Mouse (Mus musculus): ENCODE measurements around the gene Nckap5. TPM values are rescaled to one million over a fixed set of nuclear protein-coding genes. Genes with fewer than 3 reads are reported as not detected.
"Not testable (repeated sequence)": the region's sequence is repeated elsewhere in the genome, so short reads cannot be mapped to it uniquely, and the experiment has no call there.

Gene Nckap5
- total and polyA plus RNA-seq, 3 experiments, result not detected

DNA sequence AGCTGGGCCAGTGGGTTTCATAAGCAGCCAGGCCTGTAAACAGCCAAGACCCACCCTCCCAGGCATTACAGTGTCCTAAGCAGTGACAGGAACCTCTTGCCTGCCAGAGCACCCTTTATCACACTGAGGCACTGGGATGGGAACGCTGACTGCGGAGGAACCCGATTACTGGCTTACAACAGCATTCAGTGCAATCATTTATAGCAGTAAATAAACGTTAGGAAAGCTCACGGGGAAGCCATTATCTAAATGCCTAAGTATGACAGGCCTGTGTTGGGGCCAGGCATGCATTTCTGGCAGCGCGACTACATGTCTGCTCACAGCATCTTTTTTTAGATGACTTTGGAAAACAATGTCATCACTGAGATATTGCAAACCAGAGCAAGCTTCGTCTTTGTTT is 28.9 kb downstream of the Nckap5 start:
- Histone ChIP-seq H3K9ac (ENCODE audit: insufficient read depth, low read depth) (no peak overlapping the region), H3K4me1 (ENCODE audit: control insufficient read depth in 1 of 2, insufficient read depth in 2 of 2) (no peaks in the 10 kb centered on the region), H3K36me3 (replicated peaks in 1 of 2; ENCODE audit: control insufficient read depth in 1 of 2, insufficient read depth in 1 of 2, low read length in 1 of 2) (no peaks in the 10 kb centered on the region), H3K4me3 (replicated peaks in 1 of 3; ENCODE audit: low read depth in 2 of 3, low read length in 2 of 3, poor library complexity in 1 of 3) (no peak overlapping the region), H3K4me2 (ENCODE audit: insufficient read depth, low read depth, poor library complexity, severe bottlenecking) (no peak overlapping the region), H3K27ac (ENCODE audit: insufficient read depth, low read depth) (no peak overlapping the region), H3K79me2 (replicated peaks; ENCODE audit: control insufficient read depth, extremely low read depth, insufficient read depth, poor library complexity, severe bottlenecking) (no peaks in the 10 kb centered on the region), H3K9me3 (replicated peaks; ENCODE audit: low read length) (no peaks in the 10 kb centered on the region), H3K27me3 (replicated peaks) (no peaks in the 10 kb centered on the region)
- no peak for DNase-seq (ENCODE audit: extremely low read depth)
- in situ Hi-C loops (cut with MboI; ENCODE audit: low pct_ligation_motif_present, low pct_unique_long_range_greater_than_20kb, low sequenced_read_pairs) (no loop called here), dilution Hi-C loops (cut with MboI; ENCODE audit: extremely low pct_ligation_motif_present, extremely low pct_unique_long_range_greater_than_20kb, low sequenced_read_pairs) (no loop called here)
- TF ChIP-seq MXI1 (IDR thresholded peaks at IDR 0.05; ENCODE audit: low read depth, low read length), result no peak
- no peak for TF ChIP-seq MAFK (IDR thresholded peaks at IDR 0.05; ENCODE audit: insufficient replicate concordance, low read length)

DNA sequence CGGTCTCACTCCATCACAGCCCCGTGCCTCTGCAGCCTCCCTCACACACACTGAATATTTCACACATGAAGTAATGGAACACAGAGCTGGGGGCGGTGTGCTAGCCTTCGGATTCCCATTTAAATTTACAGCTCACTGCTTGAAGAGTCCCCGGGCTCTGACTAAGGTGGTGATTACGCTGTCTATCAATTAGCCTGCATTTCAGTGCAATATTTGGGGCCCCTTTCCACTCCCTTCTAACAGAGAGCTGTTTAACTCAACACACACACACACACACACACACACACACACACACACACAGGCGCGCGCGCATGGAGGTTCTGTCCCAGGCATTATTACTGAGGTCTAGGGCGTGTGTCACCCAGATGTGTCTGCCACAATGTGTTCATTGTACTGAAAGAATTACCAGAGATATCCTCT is 31.2 kb downstream of the Nckap5 start:
- no peak for TF ChIP-seq RCOR1 (conservative IDR thresholded peaks at IDR 0.05; ENCODE audit: low read depth, low read length)
- no peak for TF ChIP-seq MAFK (IDR thresholded peaks at IDR 0.05; ENCODE audit: insufficient replicate concordance, low read length)
- no peak for TF ChIP-seq ELF1 (IDR thresholded peaks at IDR 0.05; ENCODE audit: low read depth, low read length)
- TF ChIP-seq SIN3A (IDR thresholded peaks at IDR 0.05; ENCODE audit: low read length), result no peak
- no peak for TF ChIP-seq SMC3 (IDR thresholded peaks at IDR 0.05; ENCODE audit: low read depth, low read length)
- TF ChIP-seq TCF12 (IDR thresholded peaks at IDR 0.05; ENCODE audit: low read depth, low read length), result no peak
- TF ChIP-seq JUN (IDR thresholded peaks at IDR 0.05; ENCODE audit: insufficient read depth, low read depth, low read length), result no peak
- no peak for TF ChIP-seq POLR2AphosphoS2 (IDR thresholded peaks at IDR 0.05; ENCODE audit: low read depth, low read length)
- H3K36me3 ChIP-seq (replicated peaks in 1 of 2; ENCODE audit: control insufficient read depth in 1 of 2, insufficient read depth in 1 of 2, low read length in 1 of 2), result no peaks in the 10 kb centered on the region

DNA sequence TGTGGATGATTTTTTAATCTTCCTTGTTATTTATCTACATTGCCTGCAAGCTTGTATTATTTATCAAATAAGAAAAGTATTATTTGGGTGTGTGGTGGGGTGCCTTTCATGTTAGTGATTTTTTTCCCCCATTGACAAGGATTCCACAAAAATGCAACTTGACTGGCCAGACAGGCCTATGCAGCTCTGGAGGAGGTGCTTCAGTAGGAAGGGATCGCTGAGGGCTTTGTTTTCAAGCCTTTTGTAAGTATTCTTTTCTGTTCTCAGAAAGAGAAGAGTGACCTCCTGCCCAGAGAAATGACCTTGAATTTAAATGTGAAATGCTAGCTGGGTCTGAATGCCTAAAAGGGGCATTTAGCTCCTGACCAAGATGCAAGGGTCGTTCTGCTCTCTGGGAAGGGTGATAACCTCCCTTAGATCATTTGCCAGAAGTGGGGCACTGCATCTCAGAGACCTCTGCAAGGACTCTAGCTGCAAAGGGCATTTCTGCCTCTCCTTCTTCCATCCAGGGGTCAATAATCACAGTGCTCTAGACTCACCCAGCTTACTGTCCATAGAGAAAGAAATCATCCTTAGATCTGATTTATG is 50.2 kb downstream of the Nckap5 start:
- in situ Hi-C loops (cut with MboI; ENCODE audit: low pct_ligation_motif_present, low pct_unique_long_range_greater_than_20kb, low sequenced_read_pairs), result not testable (repeated sequence)

More for the DNA sequence above, 31.2 kb downstream of the Nckap5 start:
- H3K27ac ChIP-seq (ENCODE audit: insufficient read depth, low read depth), result no peak overlapping the region
- DNase-seq (ENCODE audit: extremely low read depth), result no peak
- dilution Hi-C loops (cut with MboI; ENCODE audit: extremely low pct_ligation_motif_present, extremely low pct_unique_long_range_greater_than_20kb, low sequenced_read_pairs) (no loop called here), in situ Hi-C loops (cut with MboI; ENCODE audit: low pct_ligation_motif_present, low pct_unique_long_range_greater_than_20kb, low sequenced_read_pairs) (no loop called here)
- no peak overlapping the region for H3K9ac ChIP-seq (ENCODE audit: insufficient read depth, low read depth)
- H3K79me2 ChIP-seq (replicated peaks; ENCODE audit: control insufficient read depth, extremely low read depth, insufficient read depth, poor library complexity, severe bottlenecking), result no peaks in the 10 kb centered on the region
- no peaks in the 10 kb centered on the region for H3K4me1 ChIP-seq (ENCODE audit: control insufficient read depth in 1 of 2, insufficient read depth in 2 of 2)
- no peaks in the 10 kb centered on the region for H3K27me3 ChIP-seq (replicated peaks)
- H3K9me3 ChIP-seq (replicated peaks; ENCODE audit: low read length), result no peaks in the 10 kb centered on the region
- H3K4me3 ChIP-seq (replicated peaks in 1 of 3; ENCODE audit: low read depth in 2 of 3, low read length in 2 of 3, poor library complexity in 1 of 3), result no peak overlapping the region
- H3K4me2 ChIP-seq (ENCODE audit: insufficient read depth, low read depth, poor library complexity, severe bottlenecking), result no peak overlapping the region

GRCm38 (mm10) chr1:126773947-126774346 is 56.7 kb downstream of the Nckap5 start:
- H3K4me1 ChIP-seq (ENCODE audit: control insufficient read depth in 1 of 2, insufficient read depth in 2 of 2); H3K27ac ChIP-seq (ENCODE audit: insufficient read depth, low read depth); H3K79me2 ChIP-seq (replicated peaks; ENCODE audit: control insufficient read depth, extremely low read depth, insufficient read depth, poor library complexity, severe bottlenecking); H3K9ac ChIP-seq (ENCODE audit: insufficient read depth, low read depth); H3K27me3 ChIP-seq (replicated peaks); DNase-seq (ENCODE audit: extremely low read depth); H3K4me2 ChIP-seq (ENCODE audit: insufficient read depth, low read depth, poor library complexity, severe bottlenecking); H3K9me3 ChIP-seq (replicated peaks; ENCODE audit: low read length); in situ Hi-C loops (cut with MboI; ENCODE audit: low pct_ligation_motif_present, low pct_unique_long_range_greater_than_20kb, low sequenced_read_pairs); H3K4me3 ChIP-seq (replicated peaks in 1 of 3; ENCODE audit: low read depth in 2 of 3, low read length in 2 of 3, poor library complexity in 1 of 3); dilution Hi-C loops (cut with MboI; ENCODE audit: extremely low pct_ligation_motif_present, extremely low pct_unique_long_range_greater_than_20kb, low sequenced_read_pairs); H3K36me3 ChIP-seq (replicated peaks in 1 of 2; ENCODE audit: control insufficient read depth in 1 of 2, insufficient read depth in 1 of 2, low read length in 1 of 2): not testable (repeated sequence)

More for the DNA sequence above, 50.2 kb downstream of the Nckap5 start:
- DNase-seq (ENCODE audit: extremely low read depth); H3K4me3 ChIP-seq (replicated peaks in 1 of 3; ENCODE audit: low read depth in 2 of 3, low read length in 2 of 3, poor library complexity in 1 of 3); H3K4me1 ChIP-seq (ENCODE audit: control insufficient read depth in 1 of 2, insufficient read depth in 2 of 2); dilution Hi-C loops (cut with MboI; ENCODE audit: extremely low pct_ligation_motif_present, extremely low pct_unique_long_range_greater_than_20kb, low sequenced_read_pairs); H3K9ac ChIP-seq (ENCODE audit: insufficient read depth, low read depth); H3K79me2 ChIP-seq (replicated peaks; ENCODE audit: control insufficient read depth, extremely low read depth, insufficient read depth, poor library complexity, severe bottlenecking); H3K4me2 ChIP-seq (ENCODE audit: insufficient read depth, low read depth, poor library complexity, severe bottlenecking); H3K36me3 ChIP-seq (replicated peaks in 1 of 2; ENCODE audit: control insufficient read depth in 1 of 2, insufficient read depth in 1 of 2, low read length in 1 of 2); H3K27me3 ChIP-seq (replicated peaks); H3K9me3 ChIP-seq (replicated peaks; ENCODE audit: low read length); H3K27ac ChIP-seq (ENCODE audit: insufficient read depth, low read depth): not testable (repeated sequence)
